Mouse (Mus musculus): ENCODE results near the gene Ntrk2.

DNA sequence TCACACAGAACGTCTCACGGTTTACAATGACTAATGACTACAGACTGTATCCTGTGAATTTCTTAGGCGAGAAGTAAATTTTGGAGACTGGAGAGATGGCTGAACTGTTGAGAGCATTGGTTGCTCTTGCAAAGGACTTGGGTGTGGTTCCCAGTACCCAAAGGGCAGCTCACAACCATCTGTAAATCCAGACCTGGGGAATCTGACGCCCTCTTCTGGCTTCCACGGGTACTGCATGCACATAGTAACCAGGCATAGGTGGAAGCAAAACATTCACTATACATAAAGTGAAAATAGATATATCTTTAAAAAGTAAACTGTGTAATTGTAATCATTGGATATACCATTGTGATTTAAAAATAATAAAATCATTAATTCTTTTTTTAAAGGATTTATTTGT is 310.9 kb downstream of the Ntrk2 start:
- TF ChIP-seq CTCF (IDR thresholded peaks at IDR 0.05; ENCODE audit: low read depth, low read length) (no peak), POLR2A (IDR thresholded peaks at IDR 0.05; ENCODE audit: extremely low read depth, insufficient read depth, low read length) (no peak)
